Mouse (Mus musculus) testis, postnatal 10 days (tissue): ENCODE data around the gene Gm21996.
"Not testable (repeated sequence)": the region's sequence is repeated elsewhere in the genome, so short reads cannot be mapped to it uniquely, and the experiment has no call there.

Source experiments
- DNase-seq: peaks from one replicate; pipeline ENCODE4 v3.0.0; 2021; ENCODE audit warnings: low spot score

Gm21996 gene

GRCm38 (mm10) chrY:89745432-89745831, at the start of gene Gm21996:
Gene Gm21996, minus strand, starts transcription at chrY:89745532.
- DNase-seq = not testable (repeated sequence)
